Mouse (Mus musculus): ENCODE data around the gene 4931414P19Rik.

DNA sequence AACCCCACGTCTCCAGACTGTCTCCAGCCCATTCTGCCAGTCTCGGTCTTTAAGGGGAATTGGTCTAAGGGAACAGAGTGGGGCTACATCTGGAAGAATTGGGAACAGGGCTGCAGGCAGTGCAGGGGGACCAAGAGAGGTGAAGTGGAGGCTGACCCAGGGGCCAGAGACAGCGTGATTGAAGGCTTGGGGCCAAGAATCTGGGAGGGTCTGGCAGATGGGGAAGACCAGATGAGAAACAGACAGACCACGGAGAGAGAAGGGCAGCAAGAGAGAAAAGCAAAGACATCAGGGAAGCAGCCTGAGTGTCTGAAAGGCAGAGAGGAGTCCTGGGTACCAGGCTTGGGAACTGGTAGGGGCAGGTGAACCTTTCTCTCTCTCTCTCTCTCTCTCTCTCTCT is 34.3 kb upstream of the 4931414P19Rik start:
- TF ChIP-seq POLR2A (IDR thresholded peaks at IDR 0.05; ENCODE audit: insufficient read depth, low read depth, low read length) (no peak), CTCF (IDR thresholded peaks at IDR 0.05; ENCODE audit: insufficient read depth, low read depth, low read length) (no peak)

All from olfactory bulb, adult 2 months (tissue).